Mouse (Mus musculus): Measurements from ENCODE around the gene Naa35.

- TF ChIP-seq CTCF (IDR thresholded peaks at IDR 0.05; ENCODE audit: low read depth, low read length) (no peak), POLR2A (IDR thresholded peaks at IDR 0.05; ENCODE audit: borderline replicate concordance, low read depth, low read length) (no peak)
Measured at GRCm38 (mm10) chr13:59592630-59593029, 7.6 kb downstream of the Naa35 start.

Data from bone marrow macrophage, adult 2 months (primary cell).